Mouse (Mus musculus): ENCODE measurements around the gene Vmn1r85. TPM values are rescaled to one million over a fixed set of nuclear protein-coding genes. Genes with fewer than 3 reads are reported as not detected.
"Not testable (repeated sequence)": the region's sequence is repeated elsewhere in the genome, so short reads cannot be mapped to it uniquely, and the experiment has no call there.

Gene Vmn1r85
- not detected in 2 replicates for polyA plus RNA-seq (2012; rRNA removed)

GRCm38 (mm10) chr7:13095073-13095472 is at the start of gene Vmn1r85:
Gene Vmn1r85, minus strand, starts transcription at chr7:13095173.
- Histone ChIP-seq H3K4me3 (ENCODE audit: low read depth, low read length) (no peak within 1 kb of the TSS), H3K4me1 (ENCODE audit: control insufficient read depth, insufficient read depth, insufficient read length, low read length) (no peaks in the 10 kb centered on the region), H3K36me3 (ENCODE audit: control insufficient read depth, insufficient read depth, low read length) (no peaks in the 10 kb centered on the region), H3K27me3 (ENCODE audit: control insufficient read depth, insufficient read depth, low read length) (no peaks in the 10 kb centered on the region), H3K27ac (ENCODE audit: insufficient read depth, low read depth, low read length) (no peak within 1 kb of the TSS)
- TF ChIP-seq CTCF (IDR thresholded peaks at IDR 0.05; ENCODE audit: extremely low read depth, insufficient read length, insufficient replicate concordance, low read depth, low read length): no peak
- 57% methylated on average over 3 of the region's 3 CpGs for WGBS

- TF ChIP-seq POLR2A (IDR thresholded peaks at IDR 0.05; ENCODE audit: low read depth, low read length) (no peak), CTCF (IDR thresholded peaks at IDR 0.05; ENCODE audit: extremely low read depth, insufficient read length, insufficient replicate concordance, low read depth, low read length) (no peak)
- no peaks in the 10 kb centered on the region for H3K27me3 ChIP-seq (ENCODE audit: control insufficient read depth, insufficient read depth, low read length)
- H3K36me3 ChIP-seq (ENCODE audit: control insufficient read depth, insufficient read depth, low read length): no peaks in the 10 kb centered on the region
- no peaks in the 10 kb centered on the region for H3K4me1 ChIP-seq (ENCODE audit: control insufficient read depth, insufficient read depth, insufficient read length, low read length)
- no peak within 1 kb of the TSS for H3K4me3 ChIP-seq (ENCODE audit: low read depth, low read length)
- 76% methylated on average over 1 of the region's 1 CpGs for WGBS
- H3K27ac ChIP-seq (ENCODE audit: insufficient read depth, low read depth, low read length): no peak within 1 kb of the TSS
Observed at GRCm38 (mm10) chr7:13140057-13140456, 45.1 kb upstream of the Vmn1r85 start, which contains the start of gene Vmn1r87. Gene Vmn1r87, minus strand, starts transcription at chr7:13140157.

- Histone ChIP-seq H3K4me3 (ENCODE audit: low read depth, low read length) (no peak overlapping the region), H3K27me3 (ENCODE audit: control insufficient read depth, insufficient read depth, low read length) (no peaks in the 10 kb centered on the region), H3K36me3 (ENCODE audit: control insufficient read depth, insufficient read depth, low read length) (no peaks in the 10 kb centered on the region), H3K27ac (ENCODE audit: insufficient read depth, low read depth, low read length) (no peak overlapping the region), H3K4me1 (ENCODE audit: control insufficient read depth, insufficient read depth, insufficient read length, low read length) (no peaks in the 10 kb centered on the region)
- TF ChIP-seq CTCF (IDR thresholded peaks at IDR 0.05; ENCODE audit: extremely low read depth, insufficient read length, insufficient replicate concordance, low read depth, low read length) (no peak), POLR2A (IDR thresholded peaks at IDR 0.05; ENCODE audit: low read depth, low read length) (no peak)
Observed at GRCm38 (mm10) chr7:13137340-13137739, 42.4 kb upstream of the Vmn1r85 start.

GRCm38 (mm10) chr7:13131856-13132255 is 36.9 kb upstream of the Vmn1r85 start:
- no peaks in the 10 kb centered on the region for H3K4me1 ChIP-seq (ENCODE audit: control insufficient read depth, insufficient read depth, insufficient read length, low read length)
- no peak for TF ChIP-seq CTCF (IDR thresholded peaks at IDR 0.05; ENCODE audit: extremely low read depth, insufficient read length, insufficient replicate concordance, low read depth, low read length)
- no peak for TF ChIP-seq POLR2A (IDR thresholded peaks at IDR 0.05; ENCODE audit: low read depth, low read length)
- no peak overlapping the region for H3K4me3 ChIP-seq (ENCODE audit: low read depth, low read length)
- H3K36me3 ChIP-seq (ENCODE audit: control insufficient read depth, insufficient read depth, low read length): no peaks in the 10 kb centered on the region
- H3K27ac ChIP-seq (ENCODE audit: insufficient read depth, low read depth, low read length): no peak overlapping the region
- H3K27me3 ChIP-seq (ENCODE audit: control insufficient read depth, insufficient read depth, low read length): no peaks in the 10 kb centered on the region
- whole genome bisulfite sequencing: 90% methylated on average over 2 of the region's 2 CpGs

- H3K27ac ChIP-seq (ENCODE audit: insufficient read depth, low read depth, low read length); H3K36me3 ChIP-seq (ENCODE audit: control insufficient read depth, insufficient read depth, low read length); H3K4me3 ChIP-seq (ENCODE audit: low read depth, low read length); H3K27me3 ChIP-seq (ENCODE audit: control insufficient read depth, insufficient read depth, low read length); H3K4me1 ChIP-seq (ENCODE audit: control insufficient read depth, insufficient read depth, insufficient read length, low read length): not testable (repeated sequence)
- 3% methylated on average over 21 of the region's 34 CpGs for WGBS
Observed at GRCm38 (mm10) chr7:13123554-13124153, 28.7 kb upstream of the Vmn1r85 start.

- no peak within 1 kb of the TSS for H3K4me3 ChIP-seq (ENCODE audit: low read depth, low read length)
- no peak for TF ChIP-seq POLR2A (IDR thresholded peaks at IDR 0.05; ENCODE audit: low read depth, low read length)
- no peaks in the 10 kb centered on the region for H3K27me3 ChIP-seq (ENCODE audit: control insufficient read depth, insufficient read depth, low read length)
- no peaks in the 10 kb centered on the region for H3K4me1 ChIP-seq (ENCODE audit: control insufficient read depth, insufficient read depth, insufficient read length, low read length)
- H3K27ac ChIP-seq (ENCODE audit: insufficient read depth, low read depth, low read length): no peak within 1 kb of the TSS
- no peaks in the 10 kb centered on the region for H3K36me3 ChIP-seq (ENCODE audit: control insufficient read depth, insufficient read depth, low read length)
Observed at GRCm38 (mm10) chr7:13119817-13120216, 24.8 kb upstream of the Vmn1r85 start, which contains the start of gene Vmn1r86. Gene Vmn1r86, minus strand, starts transcription at chr7:13119917.

GRCm38 (mm10) chr7:13072293-13072692 is 22.7 kb downstream of the Vmn1r85 start:
- 54% methylated on average over 5 of the region's 5 CpGs for WGBS
- Histone ChIP-seq H3K27me3 (ENCODE audit: control insufficient read depth, insufficient read depth, low read length) (no peaks in the 10 kb centered on the region), H3K4me3 (ENCODE audit: low read depth, low read length) (no peak overlapping the region), H3K27ac (ENCODE audit: insufficient read depth, low read depth, low read length) (no peak overlapping the region), H3K4me1 (ENCODE audit: control insufficient read depth, insufficient read depth, insufficient read length, low read length) (no peaks in the 10 kb centered on the region), H3K36me3 (ENCODE audit: control insufficient read depth, insufficient read depth, low read length) (no peaks in the 10 kb centered on the region)
- TF ChIP-seq CTCF (IDR thresholded peaks at IDR 0.05; ENCODE audit: extremely low read depth, insufficient read length, insufficient replicate concordance, low read depth, low read length): no peak
- TF ChIP-seq POLR2A (IDR thresholded peaks at IDR 0.05; ENCODE audit: low read depth, low read length): no peak

- not testable (repeated sequence) for H3K27ac ChIP-seq (ENCODE audit: insufficient read depth, low read depth, low read length); H3K4me1 ChIP-seq (ENCODE audit: control insufficient read depth, insufficient read depth, insufficient read length, low read length); H3K4me3 ChIP-seq (ENCODE audit: low read depth, low read length); H3K36me3 ChIP-seq (ENCODE audit: control insufficient read depth, insufficient read depth, low read length); H3K27me3 ChIP-seq (ENCODE audit: control insufficient read depth, insufficient read depth, low read length)
- WGBS: 44% methylated on average over 2 of the region's 2 CpGs
Observed at GRCm38 (mm10) chr7:13063399-13063798, 31.6 kb downstream of the Vmn1r85 start.

All from small intestine, adult 2 months (tissue).